Mouse (Mus musculus) erythroblast, embryonic 14.5 days (primary cell): ENCODE measurements around the gene Ubox5. TPM values are rescaled to one million over a fixed set of nuclear protein-coding genes. Genes with fewer than 3 reads are reported as not detected.
"Not testable (repeated sequence)": the region's sequence is repeated elsewhere in the genome, so short reads cannot be mapped to it uniquely, and the experiment has no call there.

Experiments used
- H3K27me3 ChIP-seq: 2 replicates; pipeline ENCODE4 v1.6.1; 2012; ENCODE audit warnings: inconsistent platforms; ENCODE audit not compliant: control insufficient read depth
- H3K36me3 ChIP-seq: 2 replicates; pipeline ENCODE4 v1.6.1; 2012; ENCODE audit warnings: mild to moderate bottlenecking, inconsistent platforms; ENCODE audit not compliant: control insufficient read depth
- H3K4me1 ChIP-seq: 2 replicates; pipeline ENCODE4 v1.6.1; 2012; ENCODE audit warnings: inconsistent platforms; ENCODE audit not compliant: control insufficient read depth
- H3K4me3 ChIP-seq: replicated peaks from 2 replicates; pipeline ENCODE3; 2012; ENCODE audit warnings: moderate library complexity, mild to moderate bottlenecking, inconsistent platforms
- H3K9me3 ChIP-seq: 2 replicates; pipeline ENCODE4 v1.6.1; 2012; ENCODE audit warnings: low read length, inconsistent platforms, mixed read lengths; ENCODE audit not compliant: control insufficient read depth
- GATA1 ChIP-seq: IDR thresholded peaks from 2 replicates; pipeline ENCODE4 v1.6.1; 2012; ENCODE audit warnings: low read length, inconsistent platforms, mixed read lengths
- TAL1 ChIP-seq: IDR thresholded peaks from 3 replicates; pipeline ENCODE4 v1.6.1; 2012; ENCODE audit warnings: low read length, inconsistent platforms, mixed read lengths
- polyA plus RNA-seq: library from polyadenylated mRNA; stranded (reverse); fragments of >175 nt; gene quantifications from 2 replicates; pipeline ENCODE4 v1.2.3, GENCODE M21; 2012

The Ubox5 gene
- polyA plus RNA-seq, 1 experiment, result 0.13 TPM

- no peak overlapping the region for H3K4me3 ChIP-seq
- peaks cover 3% of the 10 kb centered on the region; the same call in 1 of the 2 replicates for H3K4me1 ChIP-seq
- peaks cover 9% of the 10 kb centered on the region for H3K36me3 ChIP-seq
- H3K9me3 ChIP-seq, result no peaks in the 10 kb centered on the region
- TF ChIP-seq GATA1, result no peak
- TF ChIP-seq TAL1, result no peak
- H3K27me3 ChIP-seq, result peaks cover 28% of the 10 kb centered on the region
Observed at GRCm38 (mm10) chr2:130586016-130586415, 43.8 kb downstream of the Ubox5 start.

- Histone ChIP-seq H3K9me3 (no peaks in the 10 kb centered on the region; the same call in 1 of the 2 replicates), H3K4me1 (peaks cover 3% of the 10 kb centered on the region; the same call in 1 of the 2 replicates), H3K27me3 (peaks cover 48% of the 10 kb centered on the region), H3K4me3 (no peak overlapping the region), H3K36me3 (no peaks in the 10 kb centered on the region)
- TF ChIP-seq GATA1 (no peak), TAL1 (no peak)
Observed at GRCm38 (mm10) chr2:130583902-130584560, 45.8 kb downstream of the Ubox5 start.

- no peaks in the 10 kb centered on the region; the same call in 1 of the 2 replicates for H3K9me3 ChIP-seq
Observed at GRCm38 (mm10) chr2:130582552-130582951, 47.3 kb downstream of the Ubox5 start, which contains the start of gene Avp. Avp (minus strand) TSS chr2:130582554.

GRCm38 (mm10) chr2:130581201-130581600 lies 48.6 kb downstream of the Ubox5 start:
- peaks cover 76% of the 10 kb centered on the region for H3K27me3 ChIP-seq
- peaks cover 6% of the 10 kb centered on the region for H3K4me1 ChIP-seq
- peaks cover 4% of the 10 kb centered on the region; the same call in 1 of the 2 replicates for H3K9me3 ChIP-seq
- no peak overlapping the region for H3K4me3 ChIP-seq
- TF ChIP-seq GATA1 (no peak), TAL1 (no peak)
- no peaks in the 10 kb centered on the region for H3K36me3 ChIP-seq

More at GRCm38 (mm10) chr2:130582552-130582951, 47.3 kb downstream of the Ubox5 start, which contains the start of gene Avp:
- Histone ChIP-seq H3K4me1 (peaks cover 2% of the 10 kb centered on the region), H3K4me3 (no peak within 1 kb of the TSS), H3K36me3 (no peaks in the 10 kb centered on the region), H3K27me3 (peaks cover 63% of the 10 kb centered on the region)
- TF ChIP-seq TAL1 (no peak), GATA1 (no peak)

GRCm38 (mm10) chr2:130579791-130580190 lies 50.0 kb downstream of the Ubox5 start:
- Histone ChIP-seq H3K4me1 (peaks cover 6% of the 10 kb centered on the region), H3K36me3 (no peaks in the 10 kb centered on the region), H3K4me3 (no peak overlapping the region), H3K9me3 (peaks cover 6% of the 10 kb centered on the region; the same call in 1 of the 2 replicates), H3K27me3 (peaks cover 90% of the 10 kb centered on the region)
- TF ChIP-seq GATA1 (no peak), TAL1 (no peak)

GRCm38 (mm10) chr2:130578148-130578547 lies 51.7 kb downstream of the Ubox5 start:
- peaks cover 93% of the 10 kb centered on the region for H3K27me3 ChIP-seq
- TF ChIP-seq GATA1, result no peak
- TF ChIP-seq TAL1, result no peak
- no peak overlapping the region for H3K4me3 ChIP-seq
- H3K4me1 ChIP-seq, result peaks cover 6% of the 10 kb centered on the region
- H3K36me3 ChIP-seq, result no peaks in the 10 kb centered on the region
- H3K9me3 ChIP-seq, result peaks cover 6% of the 10 kb centered on the region; the same call in 1 of the 2 replicates

- TF ChIP-seq TAL1 (no peak), GATA1 (no peak)
- Histone ChIP-seq H3K4me3 (no peak overlapping the region), H3K4me1 (peaks cover 6% of the 10 kb centered on the region), H3K36me3 (no peaks in the 10 kb centered on the region), H3K9me3 (peaks cover 6% of the 10 kb centered on the region; the same call in 1 of the 2 replicates), H3K27me3 (peaks cover 90% of the 10 kb centered on the region)
Observed at GRCm38 (mm10) chr2:130577632-130578031, 52.2 kb downstream of the Ubox5 start.

GRCm38 (mm10) chr2:130577021-130577420 lies 52.8 kb downstream of the Ubox5 start:
- Histone ChIP-seq H3K36me3 (no peaks in the 10 kb centered on the region), H3K27me3 (peaks cover 87% of the 10 kb centered on the region), H3K4me3 (no peak overlapping the region), H3K9me3 (peaks cover 6% of the 10 kb centered on the region; the same call in 1 of the 2 replicates), H3K4me1 (peaks cover 6% of the 10 kb centered on the region)
- TF ChIP-seq TAL1, result no peak
- no peak for TF ChIP-seq GATA1

- H3K36me3 ChIP-seq, H3K4me3 ChIP-seq, H3K9me3 ChIP-seq, H3K4me1 ChIP-seq: not testable (repeated sequence)
- H3K27me3 ChIP-seq, result peaks cover 82% of the 10 kb centered on the region
Observed at GRCm38 (mm10) chr2:130576564-130576963, 53.3 kb downstream of the Ubox5 start.

GRCm38 (mm10) chr2:130575873-130576272 lies 54.0 kb downstream of the Ubox5 start, which contains the start of gene Oxt:
Oxt (plus strand) TSS chr2:130576173.
- Histone ChIP-seq H3K36me3 (no peaks in the 10 kb centered on the region), H3K4me1 (peaks cover 6% of the 10 kb centered on the region), H3K27me3 (peaks cover 75% of the 10 kb centered on the region), H3K9me3 (peaks cover 6% of the 10 kb centered on the region; the same call in 1 of the 2 replicates), H3K4me3 (no peak within 1 kb of the TSS)
- no peak for TF ChIP-seq GATA1
- no peak for TF ChIP-seq TAL1
